Mouse (Mus musculus): Measurements from ENCODE around the gene Zfp709.
"Not testable (repeated sequence)": the region's sequence is repeated elsewhere in the genome, so short reads cannot be mapped to it uniquely, and the experiment has no call there.

Zfp709 gene

DNA sequence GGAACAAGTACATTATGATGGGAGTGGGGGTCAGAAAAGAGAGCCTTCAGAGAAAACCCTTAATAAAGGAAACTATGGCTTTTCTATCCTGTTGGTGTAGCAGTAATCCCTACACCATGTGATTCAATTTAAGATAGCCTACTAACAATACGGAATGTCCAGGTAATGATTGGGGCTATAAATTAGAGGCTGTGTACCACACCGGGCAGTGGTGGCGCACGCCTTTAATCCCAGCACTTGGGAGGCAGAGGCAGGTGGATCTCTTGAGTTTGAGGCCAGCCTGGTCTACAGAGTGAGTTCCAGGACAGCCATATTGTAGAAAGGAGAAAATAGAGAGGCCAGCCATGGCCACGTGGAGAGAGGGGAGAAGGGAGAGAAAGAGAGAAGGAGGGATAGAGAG lies 44.0 kb downstream of the Zfp709 start:
- no peak for DNase-seq (ENCODE audit: low spot score)

DNA sequence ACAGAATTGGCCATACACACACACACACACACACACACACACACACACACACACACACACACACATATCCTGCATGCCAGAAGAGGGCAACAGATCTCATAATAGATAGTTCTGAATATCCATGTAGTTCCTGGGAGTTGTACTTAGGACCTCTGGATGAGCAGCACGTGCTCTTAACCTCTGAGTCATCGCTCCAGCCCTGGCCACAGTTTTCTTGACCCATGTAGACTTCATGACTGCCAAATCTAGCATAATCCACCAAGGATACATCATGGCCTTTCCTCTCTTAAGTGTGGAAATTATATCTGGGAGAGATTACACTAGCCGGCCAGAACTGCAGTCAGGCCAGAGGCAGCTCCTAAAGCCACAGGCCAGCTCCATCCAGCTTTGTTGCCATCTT lies 44.7 kb downstream of the Zfp709 start:
- DNase-seq (ENCODE audit: low spot score), result no peak

DNA sequence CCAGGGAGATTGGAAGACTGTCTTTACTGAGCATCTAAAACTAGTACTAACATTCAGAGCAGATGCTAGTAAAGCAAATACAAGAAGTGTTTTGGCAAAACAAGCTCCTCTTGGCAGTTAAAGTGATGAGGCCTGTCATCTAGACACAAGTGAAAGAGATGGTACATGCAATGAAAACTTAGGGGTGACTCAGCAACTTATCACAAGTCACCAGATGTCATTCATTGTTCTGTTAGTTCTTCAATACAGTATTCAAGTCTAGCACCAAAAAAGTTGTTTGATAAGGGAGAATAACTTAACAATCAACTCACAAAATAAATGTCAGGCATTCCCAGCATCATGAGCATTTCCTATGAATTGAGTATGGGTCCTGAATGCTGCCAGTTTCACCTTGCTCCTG lies 46.0 kb downstream of the Zfp709 start:
- no peak for DNase-seq (ENCODE audit: low spot score)

DNA sequence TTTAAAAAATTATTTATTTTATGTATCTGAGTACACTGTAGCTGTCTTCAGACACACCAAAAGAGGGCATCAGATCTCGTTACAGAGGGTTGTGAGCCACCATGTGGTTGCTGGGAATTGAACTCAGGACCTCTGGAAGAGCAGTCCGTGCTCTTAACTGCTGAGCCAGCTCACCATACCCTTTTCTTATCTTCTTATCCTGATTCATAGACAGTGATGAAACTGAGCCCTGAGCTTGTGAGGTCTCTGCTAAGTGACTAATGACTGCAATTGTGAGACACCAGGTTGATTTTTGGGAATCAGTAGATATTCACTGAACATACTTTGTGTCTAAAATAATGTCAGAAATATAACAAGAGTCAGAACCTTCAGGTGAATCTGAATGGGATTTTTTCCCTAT lies 56.2 kb downstream of the Zfp709 start:
- DNase-seq (ENCODE audit: low spot score), result not testable (repeated sequence)

DNA sequence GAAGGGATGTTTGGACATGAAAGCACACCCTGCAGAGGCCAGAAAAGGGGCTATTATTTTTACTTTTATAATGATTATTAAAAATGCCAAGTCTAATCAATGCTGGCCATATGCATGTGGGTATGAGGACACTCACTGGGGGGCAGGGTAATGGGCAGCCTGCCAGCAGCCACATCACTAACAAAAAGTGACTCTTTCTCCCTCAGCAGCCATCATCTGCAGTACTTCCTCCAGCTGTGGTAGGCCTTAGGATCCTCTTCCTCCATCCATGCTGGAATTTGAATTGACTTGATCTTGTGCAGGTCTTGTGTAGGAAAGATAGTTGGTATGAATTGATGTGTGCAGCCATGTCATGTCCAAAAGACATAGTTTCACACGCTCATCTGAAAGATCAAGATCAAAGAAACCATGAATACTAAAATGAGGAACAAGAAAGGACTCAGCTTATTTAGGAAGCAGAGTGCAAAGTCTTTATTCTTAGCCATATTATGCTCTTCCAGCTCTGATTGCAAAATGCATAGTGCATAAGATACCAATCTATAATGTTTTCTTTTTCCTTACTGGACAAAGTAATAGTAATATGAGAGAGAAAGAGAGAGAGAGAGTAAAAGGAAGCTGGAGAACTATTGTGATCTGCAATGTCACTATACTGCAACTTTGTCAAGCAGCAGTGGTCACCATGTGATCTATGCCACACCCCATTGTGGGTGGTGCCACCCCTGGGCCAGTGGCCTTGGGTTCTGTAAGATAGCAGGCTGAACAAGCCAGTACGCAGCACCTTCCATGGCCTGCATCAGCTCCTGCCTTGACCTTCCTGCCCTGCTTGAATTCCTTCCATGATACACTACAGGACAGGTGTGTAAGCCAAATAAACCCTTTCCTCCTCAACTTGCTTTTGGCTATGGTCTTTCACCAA lies 58.7 kb downstream of the Zfp709 start:
- DNase-seq (ENCODE audit: low spot score), result peak; percentile 26

DNA sequence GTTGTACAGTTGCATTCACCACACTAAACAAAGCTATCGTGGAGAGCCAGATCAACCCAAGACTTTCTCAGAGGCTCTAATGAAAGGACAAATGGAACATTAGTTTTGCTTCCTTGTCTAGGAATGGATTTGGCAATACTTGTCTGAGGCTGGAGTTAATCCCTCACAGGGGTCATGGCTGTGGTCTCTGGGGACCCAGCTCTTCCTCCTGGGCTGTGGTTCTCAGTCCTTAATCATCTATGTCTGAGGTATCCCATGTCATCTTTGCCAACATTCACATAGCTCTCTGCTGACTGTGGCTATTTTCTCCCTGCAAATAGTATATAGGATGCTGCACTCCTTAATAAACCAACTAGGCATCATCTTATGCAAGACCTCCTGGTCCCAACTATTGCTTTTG lies 60.0 kb downstream of the Zfp709 start:
- DNase-seq (ENCODE audit: low spot score), result no peak
